Mouse (Mus musculus) adipocyte (in vitro differentiated cells): ENCODE data around the gene Hoxd3.

Experiments
- DNase-seq: peaks from one replicate; pipeline ENCODE4 v3.0.0-alpha.2; 2016; ENCODE audit warnings: low spot score

Gene Hoxd3

DNA sequence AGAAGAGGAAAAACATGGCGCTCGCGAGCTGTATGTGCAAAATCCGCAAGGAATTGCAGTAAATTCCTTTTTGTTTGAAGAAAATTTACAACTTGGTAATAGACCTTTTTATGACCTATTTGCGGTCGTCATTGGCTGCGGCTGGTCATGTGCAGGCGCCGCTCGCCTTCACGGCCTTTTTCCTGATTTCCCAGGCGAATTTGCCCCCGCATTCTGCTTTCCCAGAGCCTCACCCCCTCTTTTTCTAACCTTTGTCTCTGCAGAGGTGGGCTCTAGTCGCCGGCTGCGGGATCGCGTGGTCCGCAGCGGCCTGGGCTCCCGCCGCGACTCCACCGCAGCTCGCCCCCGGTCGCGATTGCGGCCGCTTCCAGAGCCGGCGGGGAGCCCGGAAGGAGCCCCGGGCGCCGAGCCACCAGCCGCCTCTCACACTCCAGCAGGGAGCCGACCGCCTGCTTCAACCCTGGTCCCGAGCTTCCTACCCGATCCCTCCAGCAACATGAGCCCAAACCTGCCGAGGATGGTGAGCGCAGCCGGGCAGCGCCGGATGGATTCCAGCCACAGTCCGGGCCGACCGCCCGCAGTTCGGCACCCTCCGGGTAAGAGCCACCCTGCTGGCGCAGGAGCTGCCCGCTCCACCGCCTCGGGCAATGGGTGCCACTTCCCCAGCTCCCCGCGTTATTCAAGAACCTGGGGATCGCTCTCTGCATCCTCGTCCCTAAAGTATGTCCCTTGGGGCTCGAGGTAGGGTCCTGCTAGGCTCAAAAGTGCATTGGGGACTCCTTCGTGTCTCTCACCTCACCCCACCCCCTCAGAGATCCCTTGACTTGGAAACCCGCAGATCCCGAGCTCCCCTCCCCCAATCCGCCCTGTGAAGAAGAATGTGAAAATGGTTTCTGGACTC lies at the start of gene Hoxd3, which contains the start of gene Hoxd4:
Gene Hoxd3 (plus strand): TSS at position 207 of the 901 bp plus-strand sequence.
Gene Hoxd4 (plus strand): TSS at position 209 of the 901 bp plus-strand sequence.
- peak; percentile 89 for DNase-seq

DNA sequence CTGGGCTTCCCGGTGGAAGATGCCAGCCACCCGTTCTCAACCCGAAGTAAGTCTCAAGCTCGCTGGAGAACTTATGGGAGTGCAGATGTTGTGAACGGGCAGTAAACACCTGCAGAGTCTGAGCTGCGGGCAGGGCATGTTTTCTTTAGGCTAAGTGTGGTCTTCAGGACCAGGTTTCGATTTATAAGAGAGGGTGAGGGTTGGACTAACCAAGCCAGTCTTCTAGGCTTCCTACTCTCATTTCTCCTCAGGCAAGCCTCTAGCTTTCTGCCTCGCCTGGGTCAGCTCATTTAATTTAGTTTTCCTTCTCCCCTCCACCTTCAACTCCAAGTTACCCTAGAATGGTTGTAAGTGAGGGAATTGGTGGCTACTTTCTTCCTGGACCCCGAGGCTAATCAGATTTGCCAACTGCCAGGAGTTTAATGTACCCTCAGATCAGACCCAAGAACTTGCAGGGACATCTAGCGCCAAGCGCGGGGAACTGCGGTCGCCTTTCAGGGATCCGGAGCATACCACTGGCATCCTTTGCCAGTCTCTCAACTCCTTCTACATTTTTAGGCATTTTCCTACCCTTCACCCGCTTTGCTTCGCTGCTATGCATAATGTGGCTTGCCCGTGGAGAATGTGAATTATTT lies 48.3 kb upstream of the Hoxd3 start:
- peak; percentile 65 for DNase-seq

DNA sequence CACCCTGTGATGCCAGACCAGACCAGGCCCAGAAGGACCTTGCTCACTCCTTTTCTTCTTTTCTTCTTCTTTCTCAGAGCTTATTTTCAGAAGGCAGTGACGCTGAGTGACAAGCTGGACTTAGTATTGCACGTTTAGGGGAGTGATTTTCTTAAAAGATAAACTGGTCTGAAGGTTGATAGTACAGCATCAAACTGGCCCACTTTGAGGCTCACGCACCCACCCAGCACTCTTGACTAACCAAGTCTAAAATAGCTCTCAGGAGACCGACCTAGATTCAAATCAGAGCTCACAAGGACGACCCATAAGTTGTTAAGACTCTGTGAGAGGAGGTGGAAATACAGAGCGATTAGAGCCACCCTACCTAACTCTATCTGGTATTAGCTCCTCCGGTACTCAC lies 45.3 kb upstream of the Hoxd3 start:
- no peak for DNase-seq

DNA sequence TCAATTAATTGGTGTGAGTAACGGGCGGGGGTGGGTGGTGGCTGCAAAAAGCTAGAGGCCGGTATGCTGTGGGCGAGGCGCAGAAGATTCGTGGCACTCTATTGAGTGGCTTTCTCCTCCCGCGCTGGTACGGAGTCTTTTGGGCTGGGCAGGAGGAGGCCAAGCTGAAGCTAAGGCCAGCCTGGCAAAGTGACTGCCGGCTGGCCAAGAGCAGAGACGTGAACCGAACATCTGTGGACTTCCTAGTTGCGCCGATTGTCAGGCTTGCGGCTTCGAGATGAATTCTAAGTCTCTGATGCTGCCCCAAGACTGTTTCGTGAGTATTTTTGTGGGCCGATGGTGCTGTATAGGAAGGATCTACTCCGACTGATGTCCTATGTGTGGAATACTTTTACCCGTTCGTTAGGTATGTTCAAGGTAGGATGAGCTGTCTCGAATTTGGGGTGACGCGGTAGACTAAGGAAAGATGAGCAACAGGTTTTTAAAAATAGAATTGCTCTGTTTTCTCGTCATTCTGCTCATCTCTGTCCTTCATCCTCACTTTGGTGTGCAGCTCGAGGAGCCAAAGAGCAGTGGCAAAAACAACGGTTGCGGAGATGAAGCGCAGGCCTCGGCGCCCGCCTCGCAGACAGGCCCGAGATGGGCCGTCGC lies 44.4 kb upstream of the Hoxd3 start:
- no peak for DNase-seq

DNA sequence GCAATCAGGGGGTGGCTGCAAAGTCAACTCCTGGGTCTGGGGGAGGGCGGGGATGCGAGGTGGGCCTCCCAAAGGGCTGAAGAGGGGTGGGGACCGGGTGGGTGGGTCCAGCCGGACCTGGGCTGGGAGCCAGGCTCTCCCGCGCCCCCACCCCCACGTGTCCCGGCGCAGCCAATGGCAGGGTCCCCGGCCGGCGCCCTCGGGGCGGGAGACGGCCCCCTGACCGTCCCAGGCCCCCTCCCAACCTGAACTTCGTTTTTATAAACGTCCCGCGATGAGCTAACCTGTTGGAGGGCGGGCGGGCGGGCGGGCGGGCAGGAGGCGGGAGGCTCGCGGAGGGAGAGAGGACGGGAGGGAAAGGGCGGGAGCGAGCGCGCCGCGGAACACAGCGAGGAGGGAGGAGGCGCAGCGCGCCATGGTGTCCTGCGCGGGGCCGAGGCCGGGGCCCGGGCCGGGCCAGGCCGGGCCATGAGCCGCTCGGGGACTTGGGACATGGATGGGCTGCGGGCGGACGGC lies 43.8 kb upstream of the Hoxd3 start, which contains the start of gene Hoxd13:
Gene Hoxd13 (plus strand): TSS at position 469 of the 516 bp plus-strand sequence.
- no peak for DNase-seq

DNA sequence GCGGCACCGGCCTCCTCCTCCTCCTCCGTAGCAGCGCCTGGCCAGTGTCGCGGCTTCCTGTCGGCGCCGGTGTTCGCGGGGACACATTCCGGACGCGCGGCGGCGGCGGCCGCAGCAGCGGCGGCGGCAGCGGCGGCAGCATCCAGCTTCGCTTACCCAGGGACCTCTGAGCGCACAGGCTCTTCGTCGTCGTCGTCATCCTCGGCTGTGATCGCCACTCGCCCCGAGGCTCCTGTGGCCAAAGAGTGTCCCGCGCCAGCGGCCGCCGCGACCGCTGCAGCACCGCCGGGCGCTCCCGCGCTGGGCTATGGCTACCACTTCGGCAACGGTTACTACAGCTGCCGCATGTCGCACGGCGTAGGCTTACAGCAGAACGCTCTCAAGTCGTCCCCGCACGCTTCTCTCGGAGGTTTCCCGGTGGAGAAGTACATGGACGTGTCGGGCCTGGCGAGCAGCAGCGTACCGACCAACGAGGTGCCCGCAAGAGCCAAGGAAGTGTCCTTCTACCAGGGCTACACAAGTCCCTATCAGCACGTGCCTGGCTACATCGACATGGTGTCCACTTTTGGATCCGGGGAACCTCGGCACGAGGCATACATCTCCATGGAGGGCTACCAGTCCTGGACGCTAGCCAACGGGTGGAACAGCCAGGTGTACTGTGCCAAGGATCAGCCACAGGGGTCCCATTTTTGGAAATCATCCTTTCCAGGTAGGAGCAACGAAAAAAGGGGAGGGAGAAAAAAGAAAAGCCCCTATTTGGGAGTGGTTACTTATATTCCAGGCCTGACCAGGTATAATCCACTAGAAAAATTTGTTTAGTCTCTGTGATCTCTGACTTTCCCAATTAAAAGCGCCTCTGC lies 43.1 kb upstream of the Hoxd3 start:
- DNase-seq: no peak

DNA sequence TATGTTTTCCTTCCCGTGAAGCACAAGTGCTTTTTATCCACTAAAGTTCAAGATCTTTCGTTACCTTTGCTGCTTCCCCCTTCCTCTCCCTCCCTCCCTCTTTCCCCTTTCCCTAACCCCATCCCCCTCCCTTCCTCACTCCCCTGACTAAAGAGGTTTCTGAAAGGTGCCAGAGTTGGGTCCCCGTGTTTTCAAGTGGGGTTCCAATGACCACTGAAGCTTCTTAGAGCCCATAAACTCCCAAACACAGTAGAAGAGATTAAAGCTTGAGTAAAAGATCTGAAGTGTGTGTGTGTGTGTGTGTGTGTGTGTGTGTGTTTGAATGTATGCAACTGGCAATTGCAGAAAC lies 42.5 kb upstream of the Hoxd3 start:
- no peak for DNase-seq

DNA sequence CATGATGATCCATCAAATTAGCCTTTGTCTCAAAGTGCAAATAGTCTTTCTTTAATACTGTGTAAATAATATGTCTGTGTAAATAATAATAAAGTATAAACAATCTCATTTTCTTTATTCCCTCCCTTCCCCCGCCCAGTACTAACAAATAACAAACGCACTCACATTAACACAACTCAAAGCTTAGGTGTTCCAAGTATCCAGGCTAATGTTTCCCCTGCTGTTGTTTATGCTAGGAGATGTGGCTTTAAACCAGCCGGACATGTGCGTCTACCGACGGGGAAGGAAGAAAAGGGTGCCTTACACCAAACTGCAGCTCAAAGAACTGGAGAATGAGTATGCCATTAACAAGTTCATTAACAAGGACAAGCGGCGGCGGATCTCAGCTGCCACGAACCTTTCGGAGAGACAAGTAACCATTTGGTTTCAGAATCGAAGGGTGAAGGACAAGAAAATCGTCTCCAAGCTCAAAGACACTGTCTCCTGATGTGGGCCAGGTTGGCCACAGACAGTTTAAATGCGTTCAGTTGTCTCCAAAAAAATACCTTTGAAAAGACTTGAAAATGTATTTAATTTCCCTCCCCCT lies 42.0 kb upstream of the Hoxd3 start:
- DNase-seq: no peak

DNA sequence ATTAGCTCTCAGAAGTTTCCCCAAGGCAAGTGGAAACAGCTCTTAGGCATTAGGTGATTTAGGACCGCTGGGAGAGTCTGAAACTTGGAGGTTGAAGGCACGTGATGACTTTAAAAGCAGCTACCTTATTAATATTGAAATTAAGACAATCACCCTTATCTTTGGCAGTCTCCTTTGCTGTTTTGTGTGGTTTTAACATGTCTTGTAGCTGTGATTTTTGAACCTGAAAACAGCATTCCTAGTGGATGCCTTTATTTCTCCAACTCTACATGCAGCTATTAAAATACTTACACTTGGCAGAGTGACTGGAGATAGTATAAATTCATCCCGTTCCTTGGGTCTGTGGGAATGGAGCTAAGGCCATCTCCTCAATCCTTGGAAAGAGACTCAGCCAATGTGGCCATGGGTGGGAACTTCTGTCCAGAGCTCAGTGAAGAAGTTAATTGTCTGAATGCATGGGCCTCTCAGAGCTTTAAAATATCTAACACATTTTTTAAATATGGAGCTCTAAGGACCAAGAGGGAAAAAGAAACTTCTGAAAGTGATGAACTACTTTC lies 41.0 kb upstream of the Hoxd3 start:
- DNase-seq: no peak

DNA sequence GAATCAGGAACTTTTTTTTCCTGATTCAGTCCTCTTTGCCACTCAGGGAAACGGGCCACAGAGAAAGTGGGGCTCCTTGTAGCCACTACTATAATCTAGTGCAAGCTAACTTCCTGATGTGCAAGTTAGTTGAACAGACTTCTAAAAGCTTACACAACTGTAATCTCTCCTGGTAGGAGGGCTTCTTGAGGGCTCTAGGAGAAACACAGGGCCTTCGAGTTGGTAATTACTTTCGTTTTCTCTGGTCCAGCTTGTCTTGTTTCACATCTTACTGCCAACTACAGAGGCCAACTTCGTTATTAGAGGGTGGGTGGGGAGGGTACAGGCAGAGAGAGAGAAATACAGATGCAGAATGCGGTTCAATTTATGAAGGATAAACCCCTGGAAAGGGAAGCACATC lies 39.9 kb upstream of the Hoxd3 start:
- DNase-seq: no peak

DNA sequence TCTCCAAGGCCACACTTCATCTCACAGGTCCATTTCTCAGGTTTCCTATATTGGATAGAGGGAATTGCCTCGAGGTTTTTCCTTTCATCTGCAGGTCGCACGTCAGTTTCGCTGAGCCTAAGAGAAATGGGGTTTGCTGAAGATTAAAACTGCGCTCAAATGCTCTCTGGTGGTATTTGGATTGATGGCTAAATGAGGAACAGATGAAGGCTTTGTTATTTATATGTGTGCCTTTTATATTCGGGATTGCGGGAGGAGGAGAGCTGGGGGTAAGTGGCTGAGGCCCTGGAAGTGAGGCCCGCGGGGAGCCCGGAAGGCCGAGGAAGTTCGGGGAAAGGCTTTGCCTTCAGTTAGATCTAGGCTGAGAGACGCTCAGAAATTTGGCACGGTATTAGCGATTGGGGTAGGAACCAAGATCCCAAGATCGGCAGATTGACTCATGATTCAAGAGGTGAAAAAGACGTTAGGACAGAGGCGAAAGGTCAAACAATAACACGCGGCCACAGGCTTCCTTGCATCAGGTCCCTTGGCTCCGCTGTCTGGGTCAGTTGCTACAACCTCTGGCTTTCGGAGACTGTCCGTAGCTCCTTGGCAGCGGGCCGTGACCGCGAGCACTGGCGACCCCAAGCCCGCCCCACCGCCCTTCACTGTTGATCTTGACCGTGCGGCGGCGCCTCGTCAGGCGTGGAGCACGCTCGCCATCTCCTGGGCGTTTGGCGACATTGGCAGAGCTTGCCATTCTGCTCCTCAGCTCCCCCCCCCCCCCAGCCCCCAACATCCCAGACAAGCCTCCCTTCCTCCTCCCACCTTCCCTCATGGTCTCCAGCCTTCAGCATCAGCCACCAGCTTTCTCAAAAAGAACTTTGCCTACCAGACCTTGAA lies 39.0 kb upstream of the Hoxd3 start:
- DNase-seq: no peak

DNA sequence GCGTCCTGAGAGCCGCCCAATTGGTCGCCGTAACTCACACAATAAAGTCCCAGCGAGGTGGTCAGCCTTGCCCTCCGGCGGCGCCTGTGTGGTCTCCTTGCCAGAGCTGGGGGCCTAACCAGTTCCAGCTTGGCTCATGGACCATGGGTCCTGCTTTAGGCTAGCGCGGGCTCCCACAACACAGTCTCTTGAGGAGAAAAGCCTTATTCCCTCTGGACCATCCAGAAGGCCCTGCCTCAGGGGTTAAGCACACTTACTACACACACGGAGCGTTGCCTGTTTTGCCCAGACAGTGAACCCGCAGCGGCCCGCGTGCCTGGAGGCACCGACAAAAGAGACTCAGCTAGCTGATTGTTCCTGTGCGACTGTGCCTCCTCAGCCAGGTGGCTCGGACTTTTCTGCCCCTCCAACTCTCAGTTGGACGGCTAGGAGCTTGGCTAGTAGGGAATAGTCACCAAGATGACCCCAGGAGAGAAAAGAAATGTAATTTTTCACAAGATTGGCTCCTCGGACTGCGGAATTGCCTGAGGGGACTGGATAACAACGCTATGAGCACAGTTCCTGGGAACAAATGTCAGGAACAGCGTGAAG lies 37.8 kb upstream of the Hoxd3 start:
- no peak for DNase-seq

DNA sequence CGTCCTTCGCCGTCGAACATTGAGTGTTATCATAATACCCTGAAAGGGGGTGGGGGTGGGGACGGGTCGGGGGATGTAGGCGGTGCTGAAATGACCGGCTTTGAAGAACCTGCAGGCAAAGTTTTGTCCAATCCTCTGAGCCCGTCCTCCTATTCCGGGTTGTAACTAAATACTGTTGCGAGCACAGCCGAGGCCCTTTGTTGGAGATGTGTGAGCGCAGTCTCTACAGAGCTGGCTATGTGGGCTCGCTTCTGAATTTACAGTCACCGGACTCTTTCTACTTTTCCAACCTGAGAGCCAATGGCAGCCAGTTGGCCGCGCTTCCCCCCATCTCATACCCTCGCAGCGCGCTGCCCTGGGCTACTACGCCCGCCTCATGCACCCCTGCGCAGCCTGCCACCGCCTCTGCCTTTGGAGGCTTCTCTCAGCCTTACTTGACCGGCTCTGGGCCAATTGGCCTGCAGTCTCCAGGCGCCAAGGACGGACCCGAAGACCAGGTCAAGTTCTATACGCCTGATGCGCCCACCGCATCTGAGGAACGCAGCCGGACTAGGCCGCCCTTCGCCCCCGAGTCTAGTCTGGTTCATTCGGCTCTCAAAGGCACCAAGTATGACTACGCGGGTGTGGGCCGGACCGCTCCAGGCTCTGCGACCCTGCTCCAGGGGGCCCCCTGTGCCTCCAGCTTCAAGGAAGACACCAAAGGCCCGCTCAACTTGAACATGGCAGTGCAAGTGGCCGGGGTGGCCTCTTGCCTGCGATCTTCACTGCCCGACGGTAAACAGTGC lies 36.7 kb upstream of the Hoxd3 start, which contains the start of gene Hoxd12:
Gene Hoxd12 (plus strand): TSS at position 133 of the 785 bp plus-strand sequence.
- no peak for DNase-seq

DNA sequence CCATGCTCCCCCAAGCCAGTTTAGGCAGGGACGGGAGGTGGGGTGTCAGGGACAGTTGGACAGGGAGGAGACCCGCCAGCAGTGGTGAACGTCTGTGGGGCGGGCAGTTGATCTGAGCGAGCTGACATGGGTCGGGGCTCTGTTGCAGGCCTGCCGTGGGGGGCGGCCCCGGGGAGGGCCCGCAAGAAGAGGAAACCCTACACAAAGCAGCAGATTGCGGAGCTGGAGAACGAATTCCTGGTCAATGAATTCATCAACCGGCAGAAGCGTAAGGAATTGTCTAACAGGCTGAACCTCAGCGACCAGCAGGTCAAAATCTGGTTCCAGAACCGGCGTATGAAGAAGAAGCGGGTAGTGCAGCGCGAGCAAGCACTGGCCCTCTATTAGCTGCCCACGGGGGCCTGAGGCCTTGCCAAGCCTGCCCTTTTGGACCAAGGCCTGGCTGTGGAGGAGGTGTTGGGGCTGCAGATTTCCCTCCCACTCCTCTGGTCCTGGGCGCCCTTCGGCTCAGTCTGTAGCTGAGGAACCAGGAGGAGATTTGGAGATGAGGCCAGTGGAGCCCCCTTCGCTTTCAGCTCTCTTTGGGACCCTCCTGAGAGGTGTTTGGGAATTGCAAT lies 36.0 kb upstream of the Hoxd3 start:
- no peak for DNase-seq

DNA sequence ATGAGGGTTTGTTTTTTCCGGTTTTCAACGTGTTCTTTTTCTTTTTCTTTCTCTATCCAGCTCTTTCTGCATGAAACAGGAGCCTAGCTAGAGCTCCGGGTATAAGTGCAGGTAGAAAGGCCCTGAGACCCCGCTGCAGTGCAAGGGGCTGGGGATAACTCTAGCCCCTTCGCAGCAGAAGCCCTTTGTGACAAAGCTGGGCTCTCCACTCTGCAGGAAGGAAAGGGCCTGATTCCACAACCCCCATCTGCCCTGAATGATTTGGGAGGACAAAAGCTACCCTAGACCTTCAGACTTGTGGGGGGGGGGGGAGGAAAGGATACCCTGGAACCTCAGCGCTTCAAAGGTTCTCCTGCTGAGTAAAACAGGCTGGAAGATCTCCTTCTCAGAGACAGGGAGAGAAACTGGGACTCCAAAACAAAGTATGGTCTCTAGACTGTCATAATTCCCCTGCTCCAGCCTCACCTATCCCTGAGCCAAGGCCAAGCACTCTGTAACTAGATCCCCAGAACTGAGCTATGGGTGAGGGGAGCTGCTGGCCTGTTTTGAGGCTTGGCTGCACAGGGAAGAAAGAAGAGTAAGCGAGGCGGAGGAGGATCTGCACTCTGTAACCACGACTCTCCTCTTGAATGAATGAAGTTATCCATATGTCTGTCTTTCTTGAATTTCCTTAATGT lies 35.2 kb upstream of the Hoxd3 start:
- DNase-seq: no peak

DNA sequence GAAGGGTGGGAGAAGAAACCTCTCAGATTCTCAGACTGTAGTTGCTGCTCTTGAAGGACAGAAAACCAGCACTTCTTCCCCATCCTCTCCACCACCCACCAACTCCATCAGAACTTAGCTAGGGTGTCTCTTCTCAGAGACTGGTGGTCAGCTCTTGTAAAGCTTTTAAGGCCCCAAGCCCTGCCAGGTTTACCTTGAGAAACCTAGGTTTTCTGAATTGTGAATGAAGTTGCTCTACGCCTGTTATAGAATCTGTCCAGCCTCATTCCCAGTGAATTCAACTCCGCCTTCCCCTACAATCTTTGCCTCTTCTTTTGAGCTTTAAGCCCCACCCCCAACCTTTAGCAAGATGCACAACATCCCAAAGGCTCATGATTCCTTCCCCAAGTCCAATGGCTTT lies 34.6 kb upstream of the Hoxd3 start:
- DNase-seq: no peak

DNA sequence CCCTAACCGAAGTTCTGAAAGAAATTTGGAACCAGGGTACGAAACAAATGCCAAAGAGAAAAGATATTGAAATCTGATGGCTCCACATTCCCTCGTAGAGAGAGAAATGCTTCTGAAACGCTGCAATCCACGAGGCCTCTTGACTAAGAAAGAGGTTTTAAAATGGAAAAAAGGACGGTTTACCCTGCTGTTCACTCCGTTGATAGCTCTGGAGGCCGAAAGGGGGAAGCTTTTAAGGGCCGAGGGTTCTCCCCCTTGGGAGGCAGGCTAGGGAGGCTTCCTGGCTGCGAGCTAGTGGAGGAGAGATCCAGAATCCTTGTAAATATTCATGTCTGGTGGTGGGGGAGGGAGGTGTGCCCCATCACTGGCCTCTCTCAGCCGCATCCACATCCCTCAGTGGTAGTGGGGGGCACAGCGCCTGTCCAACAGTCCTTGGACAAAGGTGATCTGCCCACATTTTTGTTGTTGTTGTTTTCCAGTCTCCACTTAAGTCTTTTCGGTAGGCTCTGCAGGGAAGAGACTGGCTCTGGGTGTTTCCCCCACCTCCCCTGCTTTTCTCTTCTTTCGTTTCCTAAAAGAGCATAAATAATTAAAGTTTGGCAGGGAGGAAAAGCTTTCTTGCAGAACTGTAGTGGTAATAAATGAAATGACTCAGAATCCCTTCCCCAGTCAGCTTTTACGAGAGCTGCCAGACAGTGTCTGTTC lies 32.7 kb upstream of the Hoxd3 start, which contains the start of gene Hoxd11:
Gene Hoxd11 (plus strand): TSS at position 667 of the 705 bp plus-strand sequence.
- DNase-seq: no peak
